Mouse (Mus musculus) adrenal gland, postnatal 4 days (tissue): ENCODE results near the gene Gm9046. TPM values are rescaled to one million over a fixed set of nuclear protein-coding genes. Genes with fewer than 3 reads are reported as not detected.
"Not testable (repeated sequence)": the region's sequence is repeated elsewhere in the genome, so short reads cannot be mapped to it uniquely, and the experiment has no call there.

ENCODE experiments used
- DNase-seq, 2 experiments: peaks; one replicate each; pipeline ENCODE4 v3.0.0; 2021 to 2022; ENCODE audit warnings: low spot score in 2 of 2, mixed read lengths in 2 of 2
- long read RNA-seq, 2 experiments: library from polyadenylated mRNA; stranded (forward); transcript quantifications; one replicate each; pipeline ENCODE4 v2.0.0; 2021
- total RNA-seq, 2 experiments: library from RNA; stranded (reverse); gene quantifications; 2 replicates each; pipeline ENCODE4 v1.2.3; 2021

Gene Gm9046
- total RNA-seq = not detected
- long read RNA-seq, experiment 1 = 0 reads
- long read RNA-seq, experiment 2 = 0 reads

GRCm38 (mm10) chr10:118343155-118343554 is at the start of gene Gm9046:
Gm9046 (minus strand) TSS chr10:118343255.
- not testable (repeated sequence) for DNase-seq

- DNase-seq = peak; percentile 37 to 62
Measured at GRCm38 (mm10) chr10:118370443-118370842, 27.4 kb upstream of the Gm9046 start.

GRCm38 (mm10) chr10:118369518-118369917 is 26.5 kb upstream of the Gm9046 start:
- no peak for DNase-seq

GRCm38 (mm10) chr10:118354005-118354404 is 10.9 kb upstream of the Gm9046 start, which contains the start of gene Gm9049:
Gm9049 (minus strand) TSS chr10:118354105.
- DNase-seq = not testable (repeated sequence)

- DNase-seq = not testable (repeated sequence)
Measured at GRCm38 (mm10) chr10:118348579-118348978, 5.5 kb upstream of the Gm9046 start, which contains the start of gene Gm9048. Gm9048 (minus strand) TSS chr10:118348679.

- not testable (repeated sequence) for DNase-seq
Measured at GRCm38 (mm10) chr10:118337731-118338130, 5.3 kb downstream of the Gm9046 start, which contains the start of gene Gm9045. Gm9045 (minus strand) TSS chr10:118337831.

- DNase-seq = not testable (repeated sequence)
Measured at GRCm38 (mm10) chr10:118332308-118332707, 10.7 kb downstream of the Gm9046 start, which contains the start of gene Gm9044. Gm9044 (minus strand) TSS chr10:118332408.

GRCm38 (mm10) chr10:118326869-118327268 is 16.2 kb downstream of the Gm9046 start, which contains the start of gene Gm9040:
Gm9040 (minus strand) TSS chr10:118326969.
- not testable (repeated sequence) for DNase-seq

GRCm38 (mm10) chr10:118319024-118319423 is 24.0 kb downstream of the Gm9046 start:
- DNase-seq = no peak

GRCm38 (mm10) chr10:118302133-118302532 is 40.9 kb downstream of the Gm9046 start:
- not testable (repeated sequence) for DNase-seq

- DNase-seq = no peak
Measured at GRCm38 (mm10) chr10:118294938-118295337, 48.1 kb downstream of the Gm9046 start, which contains the start of gene Iltifb. Iltifb (minus strand) TSS chr10:118295038.

Other genes starting within 250 kb of the Gm9046 start
- 10 to 100 TPM; 23.4 to 25.9 TPM for gene Mdm1, start 201.4 kb downstream of the Gm9046 start, total RNA-seq
- not detected for gene Il22, start 138.3 kb downstream of the Gm9046 start, total RNA-seq
- under 1 TPM; 0.59 to 0.68 TPM for gene Gm32717, start 102.5 kb downstream of the Gm9046 start, total RNA-seq
- gene Gm32802, start 84.6 kb downstream of the Gm9046 start, total RNA-seq = under 1 TPM; 0.59 to 0.68 TPM
- not detected for gene Iltifb, start 48.2 kb downstream of the Gm9046 start, total RNA-seq
- not detected for gene Gm9040, start 16.3 kb downstream of the Gm9046 start, total RNA-seq
- not detected for gene Gm9044, start 10.8 kb downstream of the Gm9046 start, total RNA-seq
- gene Gm9045, start 5.4 kb downstream of the Gm9046 start, total RNA-seq = under 1 TPM in 1 of 2 experiments, not detected in 1; 0.14 TPM
- gene Gm9048, start 5.4 kb upstream of the Gm9046 start, total RNA-seq = under 1 TPM in 1 of 2 experiments, not detected in 1; 0.23 TPM
- gene Gm9049, start 10.8 kb upstream of the Gm9046 start, total RNA-seq = under 1 TPM in 1 of 2 experiments, not detected in 1; 0.14 TPM
- not detected for gene Ifng, start 97.8 kb upstream of the Gm9046 start, total RNA-seq